Mouse (Mus musculus) cerebellum, adult (tissue): ENCODE measurements at regions not wholly inside any gene's neighbourhood (a gene's known extent, or its start where the extent isn't known, plus 50 kb on each side); places are given as distances from the start of the nearest gene placed in this dataset.
"Not testable (repeated sequence)": the region's sequence is repeated elsewhere in the genome, so short reads cannot be mapped to it uniquely, and the experiment has no call there.

Experiments
- ATAC-seq: cut with Nextera tagmentation; 2 replicates; pipeline ENCODE4 v1.9.2; 2017; ENCODE audit warnings: mild to moderate bottlenecking, moderate library complexity, mixed read lengths; ENCODE audit not compliant: insufficient number of reproducible peaks, low FRiP score, low TSS enrichment

DNA sequence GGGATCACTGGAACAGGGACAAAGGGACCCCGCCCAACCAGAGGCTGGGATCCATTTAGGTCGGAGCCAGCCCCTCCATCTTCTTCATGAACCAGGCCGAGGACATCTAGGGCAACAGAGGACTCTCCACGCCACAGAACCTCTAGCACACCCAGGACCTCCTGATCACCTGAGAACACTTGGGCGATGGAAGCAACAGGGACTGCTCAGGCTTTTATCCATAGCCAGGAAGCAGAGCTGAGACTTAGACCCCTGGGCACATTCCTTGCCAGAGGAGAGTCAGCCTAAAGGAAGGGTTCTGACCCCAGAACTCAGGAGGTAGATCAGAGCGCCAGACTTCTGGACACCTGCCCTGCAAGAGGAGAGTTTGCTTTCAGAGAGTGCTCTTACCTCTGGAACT is 168.1 kb upstream of the Oprm1 start:
- ATAC-seq, result no peak

DNA sequence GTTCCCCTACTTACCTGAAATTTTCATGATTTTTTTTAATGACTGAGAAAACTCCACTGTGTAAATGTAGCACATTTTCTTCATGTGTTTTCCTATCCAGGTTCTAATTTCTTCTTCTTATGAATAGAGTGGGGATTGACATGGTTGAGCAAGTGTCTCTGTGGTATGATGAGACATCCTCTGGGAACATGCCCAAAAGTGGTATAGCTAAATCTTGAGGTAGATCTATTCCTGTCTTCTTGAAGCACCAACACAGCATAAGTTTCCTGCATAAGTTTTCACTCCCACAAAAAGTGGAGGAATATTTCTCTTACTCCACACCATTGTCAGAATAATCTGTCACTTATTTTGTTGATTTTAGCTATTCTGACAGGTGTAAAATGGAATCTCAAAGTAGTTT is 161.1 kb upstream of the Oprm1 start:
- ATAC-seq, result no peak

DNA sequence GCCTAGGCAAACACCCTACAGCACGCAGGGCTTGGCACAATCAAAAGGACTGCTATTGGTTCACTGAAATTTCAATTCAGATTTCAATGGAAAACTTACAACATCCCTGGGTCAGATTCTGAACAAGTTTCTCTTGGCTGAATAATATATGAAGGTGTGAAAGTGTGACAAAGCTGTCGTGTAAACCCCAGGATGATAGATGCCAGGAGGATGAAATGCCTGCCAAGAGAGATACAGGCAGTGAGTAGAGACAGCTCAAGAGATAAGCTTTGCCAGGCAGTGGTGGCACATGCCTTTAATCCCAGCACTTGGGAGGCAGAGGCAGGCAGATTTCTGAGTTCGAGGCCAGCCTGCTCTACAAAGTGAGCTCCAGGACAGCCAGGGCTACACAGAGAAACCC is 159.7 kb upstream of the Oprm1 start:
- not testable (repeated sequence) for ATAC-seq

DNA sequence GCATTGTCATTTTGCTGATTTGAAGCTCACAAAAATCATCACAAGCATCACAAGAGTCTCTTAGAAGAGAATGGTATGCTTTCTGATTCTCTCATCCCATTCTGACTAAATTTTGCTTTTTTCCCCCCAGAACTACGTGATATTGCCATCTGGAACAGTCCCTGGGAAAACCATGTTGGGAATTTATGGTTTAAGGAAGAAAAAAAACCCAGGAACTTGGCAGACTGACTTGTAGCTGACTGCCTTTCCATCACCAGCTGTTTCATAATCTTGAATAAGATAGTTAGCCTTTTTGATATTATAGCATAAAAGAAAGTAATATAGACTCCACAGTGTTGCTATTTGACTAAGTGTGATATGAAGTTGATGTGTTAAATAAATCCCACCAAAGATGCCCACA is 110.7 kb upstream of the Oprm1 start:
- ATAC-seq, result no peak

DNA sequence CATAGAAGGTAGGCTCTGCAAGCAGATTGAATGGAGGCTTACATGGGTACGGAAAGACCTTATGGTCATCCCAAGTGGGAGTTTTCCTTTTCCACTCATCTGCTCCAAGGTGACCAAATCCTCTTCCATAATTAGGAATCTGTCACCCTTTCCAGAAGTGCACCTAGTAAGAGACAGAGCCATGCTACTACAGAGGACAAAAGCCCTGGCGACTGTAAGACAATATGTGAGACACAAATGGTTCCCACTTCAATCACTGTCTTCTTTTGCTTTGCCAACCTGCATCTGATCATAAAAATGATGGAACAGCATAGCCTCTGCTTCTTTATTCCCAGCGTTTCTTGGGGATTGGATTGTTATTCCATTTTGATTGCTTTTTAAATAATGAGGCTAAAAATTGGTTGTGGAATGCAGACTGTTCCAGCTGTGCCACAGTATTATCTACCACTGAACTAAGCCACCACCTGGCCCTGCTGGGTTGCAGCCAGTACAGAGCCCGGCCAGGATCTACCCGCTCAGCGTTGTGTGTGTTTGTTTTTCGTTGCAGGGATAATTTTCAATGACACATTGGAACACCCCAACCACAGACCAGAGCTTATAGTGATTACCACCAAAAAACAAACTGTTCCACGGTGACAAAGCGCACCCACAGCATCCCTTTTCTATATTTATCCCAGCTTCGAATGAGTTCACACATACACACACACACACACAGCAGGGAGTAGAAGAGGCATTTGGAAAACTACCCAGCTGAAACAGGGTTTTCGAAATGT is 72.8 kb upstream of the Oprm1 start:
- no peak for ATAC-seq

DNA sequence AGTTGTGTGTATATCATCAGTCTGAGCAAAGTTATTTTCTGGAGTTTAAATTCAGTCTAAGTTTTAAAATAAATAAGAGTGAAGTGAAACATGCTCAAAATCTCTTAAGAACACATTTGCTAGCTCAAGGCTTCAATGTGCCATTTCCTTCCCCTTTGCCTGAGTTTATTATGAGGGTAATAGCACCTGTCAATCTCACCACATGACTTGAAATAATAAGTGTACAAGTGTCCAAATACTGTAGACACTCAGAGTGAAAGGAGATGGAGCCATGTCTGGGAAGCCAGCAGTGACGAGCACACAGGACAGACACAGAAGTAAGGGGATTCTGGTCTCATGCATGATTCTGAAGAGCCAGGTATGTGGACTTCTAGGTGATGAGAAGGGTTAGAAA is 72.2 kb upstream of the Oprm1 start:
- ATAC-seq, result no peak
